Mouse (Mus musculus) WW6 (cell line): Measurements from ENCODE around the gene Cx3cr1.

Experiments used
- DNase-seq: peaks from one replicate; pipeline ENCODE4 v3.0.0-alpha.2; 2013; ENCODE audit warnings: low read depth, low spot score

The Cx3cr1 gene

DNA sequence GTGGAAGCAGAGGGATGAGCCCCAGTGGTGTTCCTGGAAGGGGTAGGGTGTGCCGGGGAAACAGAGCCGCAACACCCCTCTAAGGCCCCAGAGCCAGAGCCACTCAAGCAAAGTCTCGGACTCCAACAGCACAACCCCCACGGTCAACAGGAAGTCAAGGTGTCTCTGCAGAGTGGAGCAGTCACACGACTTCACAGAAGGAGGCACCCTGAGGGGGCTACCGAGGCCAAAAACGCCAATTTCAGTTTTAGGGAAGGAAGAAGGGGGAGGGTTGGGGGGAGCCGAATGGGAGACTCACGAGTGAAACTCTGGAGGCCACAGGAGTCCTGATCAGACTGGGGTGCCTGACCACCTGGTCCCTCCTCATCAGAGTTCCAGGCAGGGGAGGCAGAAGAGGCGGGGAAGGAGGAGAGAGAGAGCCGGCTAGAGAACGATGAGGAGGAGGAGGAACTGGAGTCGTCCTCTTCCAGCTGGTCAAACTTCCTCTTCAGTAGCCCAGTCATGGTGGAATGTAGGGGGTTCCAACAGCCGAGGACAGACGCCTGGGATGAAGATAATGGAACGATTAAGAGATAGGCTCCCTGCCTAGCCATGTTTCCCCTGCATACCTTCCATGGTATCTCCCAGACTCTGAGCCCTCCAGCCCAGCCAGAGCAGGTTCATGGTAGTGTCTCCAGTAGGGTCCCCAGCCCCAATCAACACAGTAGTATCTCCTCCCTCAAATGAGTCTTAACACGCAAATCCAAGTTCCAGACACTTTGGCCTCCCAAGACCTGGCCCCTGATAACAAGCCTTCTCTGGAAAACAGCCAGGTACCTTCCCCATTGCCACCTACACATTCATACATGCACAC is 92.7 kb downstream of the Cx3cr1 start:
- no peak for DNase-seq

- no peak for DNase-seq
These were observed 94.4 kb downstream of the Cx3cr1 start for GRCm38 (mm10) chr9:119975286-119975685.

DNA sequence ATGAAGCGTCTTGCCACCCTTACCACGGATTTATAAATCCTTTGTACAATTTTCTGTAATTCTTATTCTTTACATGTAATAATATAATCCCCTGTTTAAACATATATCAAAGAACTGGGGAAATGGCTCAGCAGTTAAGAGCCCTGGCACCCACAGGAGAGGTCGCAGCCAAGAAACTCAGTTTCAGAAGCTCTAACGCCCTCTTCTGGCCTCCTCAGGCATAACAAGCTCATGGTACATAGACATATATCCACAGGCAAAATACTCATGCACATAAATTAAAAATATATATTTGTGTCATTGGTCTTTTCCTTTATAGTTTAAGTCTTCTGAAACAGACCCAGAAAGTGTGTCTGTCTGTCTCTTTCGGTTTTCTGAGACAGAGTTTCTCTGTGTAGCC is 95.1 kb downstream of the Cx3cr1 start:
- no peak for DNase-seq

GRCm38 (mm10) chr9:119973869-119974520 is 95.7 kb downstream of the Cx3cr1 start:
- DNase-seq = no peak

DNA sequence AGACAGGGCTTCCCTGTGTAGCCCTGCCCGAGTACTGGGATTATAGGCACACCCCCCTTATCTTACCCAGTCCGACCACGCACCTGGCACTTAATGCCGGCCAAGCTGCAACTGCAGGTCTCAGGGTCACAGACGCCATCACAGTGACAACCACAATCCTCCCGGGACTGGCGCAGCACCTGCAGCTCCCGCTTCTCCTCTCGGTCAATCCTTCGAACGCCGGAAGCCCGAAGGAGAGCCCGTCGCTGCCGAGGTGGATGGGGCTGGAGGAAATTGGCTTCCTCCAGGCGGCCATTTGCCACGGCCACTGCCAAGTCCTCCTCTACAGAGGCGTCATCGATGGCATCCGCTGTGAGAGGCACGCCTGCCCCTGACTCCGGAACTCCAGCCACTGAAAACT is 96.4 kb downstream of the Cx3cr1 start:
- no peak for DNase-seq

GRCm38 (mm10) chr9:119972582-119972981 is 97.1 kb downstream of the Cx3cr1 start:
- no peak for DNase-seq

DNA sequence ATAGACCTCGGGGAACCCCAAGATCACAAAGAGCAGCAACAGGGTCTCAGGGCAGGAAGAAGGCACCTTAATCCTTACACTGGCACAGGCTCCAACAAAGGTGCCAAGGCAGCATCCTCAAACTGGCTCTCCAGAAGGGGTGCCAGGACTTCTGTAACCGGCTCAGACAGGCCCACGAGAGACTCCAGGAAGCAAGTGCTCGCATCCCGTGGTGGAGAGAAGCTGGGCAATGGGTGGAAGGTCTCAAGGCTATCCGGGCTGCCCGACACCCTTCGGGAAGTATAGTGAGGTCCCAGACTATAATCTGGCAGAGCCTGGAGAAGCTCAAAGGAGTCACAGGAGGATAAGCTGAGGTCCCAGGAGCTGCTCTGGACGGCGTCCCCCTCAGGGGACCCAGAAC is 97.5 kb downstream of the Cx3cr1 start:
- no peak for DNase-seq

GRCm38 (mm10) chr9:119970763-119971656 is 98.7 kb downstream of the Cx3cr1 start:
- no peak for DNase-seq

DNA sequence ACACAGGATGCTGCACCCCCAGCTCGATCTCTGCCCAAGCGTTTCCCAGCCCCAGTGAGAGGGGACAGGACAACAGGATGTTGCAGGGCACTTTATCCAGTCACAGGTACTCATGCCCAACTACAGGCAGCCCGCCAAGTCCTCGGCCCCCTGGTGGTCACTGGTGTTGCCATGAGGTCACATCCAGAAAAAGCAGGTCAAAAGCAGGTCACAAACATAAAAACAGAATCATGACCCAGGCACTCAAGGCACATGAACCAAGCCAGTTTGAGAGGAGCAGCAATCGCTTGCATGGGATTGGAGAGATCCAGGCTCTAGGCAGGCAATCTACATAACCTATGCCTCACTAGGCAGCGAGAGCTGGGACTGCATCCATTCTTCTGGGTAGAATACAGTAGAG is 99.5 kb downstream of the Cx3cr1 start:
- DNase-seq = no peak

- no peak for DNase-seq
These were observed 99.9 kb downstream of the Cx3cr1 start for GRCm38 (mm10) chr9:119969811-119970210.

DNA sequence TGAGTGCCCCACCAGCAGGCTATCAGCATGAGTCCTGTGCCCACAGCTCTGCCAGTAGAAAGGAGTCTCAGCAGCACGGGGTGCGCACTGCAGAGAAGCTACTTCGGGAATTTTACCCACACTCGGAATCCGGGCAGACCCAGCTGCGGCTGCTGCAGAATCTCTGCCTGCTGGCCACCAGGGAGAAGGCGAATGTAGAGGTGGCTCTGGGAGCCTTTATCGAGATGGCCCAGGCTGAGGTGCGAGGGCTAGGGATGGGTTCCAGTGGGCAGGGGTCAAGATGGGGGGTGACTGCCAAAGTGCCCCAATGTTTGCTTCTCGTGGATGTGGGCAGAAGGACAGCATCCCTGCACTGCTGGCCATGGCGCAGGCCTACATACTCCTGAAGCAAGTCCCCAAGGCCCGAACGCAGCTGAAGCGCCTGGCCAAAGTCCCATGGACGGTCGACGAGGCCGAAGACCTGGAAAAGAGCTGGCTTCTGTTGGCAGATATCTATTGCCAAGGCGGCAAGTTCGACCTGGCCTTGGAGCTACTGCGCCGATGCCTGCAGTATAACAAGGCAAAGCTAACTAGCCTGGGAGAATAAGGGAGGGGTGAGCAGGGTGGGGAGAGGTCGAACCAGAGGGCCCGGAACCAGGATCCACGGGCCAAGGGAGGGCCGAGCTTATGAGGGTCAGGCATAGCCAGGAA is 103.3 kb downstream of the Cx3cr1 start:
- DNase-seq = no peak

- no peak for DNase-seq
These were observed 104.5 kb downstream of the Cx3cr1 start for GRCm38 (mm10) chr9:119965186-119965585.

- no peak for DNase-seq
These were observed 105.5 kb downstream of the Cx3cr1 start for GRCm38 (mm10) chr9:119964206-119964605.

DNA sequence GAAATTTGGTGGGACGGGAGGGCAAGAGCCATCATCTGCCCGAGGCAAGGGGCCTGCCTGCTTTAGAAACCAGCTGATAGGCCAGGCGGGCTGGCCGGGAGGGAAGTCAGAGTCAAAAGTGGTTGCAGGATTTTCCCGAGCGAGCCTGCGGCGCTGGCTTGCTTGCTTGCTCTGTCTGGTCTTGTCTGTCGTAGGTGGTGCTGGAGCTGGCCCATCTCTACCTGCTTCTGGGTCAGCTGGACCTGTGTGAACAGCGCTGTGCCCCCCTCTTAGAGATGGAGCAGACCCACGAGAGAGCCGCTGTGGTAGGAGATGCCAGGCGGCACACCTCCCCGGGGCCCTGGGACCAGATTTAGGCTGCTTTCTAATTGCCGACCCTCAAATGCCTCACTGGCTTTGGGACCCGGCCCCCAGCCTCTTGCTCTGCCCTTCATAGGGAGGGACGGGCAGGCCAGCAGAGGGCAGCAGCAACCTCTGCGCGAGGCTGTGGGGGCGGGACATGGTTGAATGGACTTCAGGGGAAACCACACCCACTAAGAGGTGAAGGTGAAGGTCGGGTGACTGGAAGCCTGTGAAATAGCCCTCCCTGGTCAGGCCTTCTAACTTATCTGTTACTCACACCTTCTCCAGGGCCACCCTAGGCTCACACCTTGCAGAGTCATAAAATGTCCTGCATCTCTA is 106.6 kb downstream of the Cx3cr1 start:
- no peak for DNase-seq

DNA sequence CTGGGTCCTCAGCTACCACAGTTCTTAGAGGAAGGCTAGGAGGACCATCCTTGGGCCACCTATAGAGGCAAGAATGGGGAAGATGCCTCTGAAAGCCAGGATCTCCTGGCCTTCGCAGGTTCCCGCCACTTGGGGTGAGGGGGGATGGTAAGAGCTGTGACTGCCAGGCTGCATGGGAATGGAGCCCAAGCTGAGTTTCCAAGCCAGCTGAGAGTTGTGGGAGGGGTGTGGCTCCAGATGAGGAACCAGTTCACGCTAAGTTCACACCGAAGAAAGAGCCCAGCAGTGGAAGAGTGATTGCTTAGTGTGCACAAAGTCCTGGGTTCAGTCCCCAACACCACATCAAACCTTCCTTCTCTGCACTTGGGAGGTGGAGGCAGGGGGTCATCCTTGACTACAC is 107.5 kb downstream of the Cx3cr1 start:
- no peak for DNase-seq

DNA sequence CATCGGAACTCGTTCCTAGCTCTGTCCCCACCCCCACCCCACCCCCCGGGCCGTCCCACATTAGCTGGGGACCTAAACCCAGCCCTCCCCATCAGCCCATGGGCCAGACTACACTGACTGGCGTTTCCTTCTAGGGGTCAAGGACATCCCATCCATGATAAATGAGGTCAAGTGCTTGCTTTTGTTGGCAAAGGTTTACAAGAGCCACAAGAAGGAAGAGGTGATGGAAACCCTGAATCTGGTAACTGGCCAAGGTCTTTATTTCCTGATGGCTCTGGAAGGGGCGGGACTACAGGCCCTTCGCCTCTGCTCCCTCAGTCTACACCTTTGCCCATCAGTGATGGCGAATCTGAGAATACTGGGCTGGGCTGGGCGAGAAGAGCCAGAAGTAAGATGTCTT is 110.8 kb downstream of the Cx3cr1 start:
- no peak for DNase-seq

GRCm38 (mm10) chr9:119951388-119951787 is 118.3 kb downstream of the Cx3cr1 start:
- DNase-seq = no peak

- DNase-seq = no peak
These were observed 119.2 kb downstream of the Cx3cr1 start for GRCm38 (mm10) chr9:119950434-119950833.

DNA sequence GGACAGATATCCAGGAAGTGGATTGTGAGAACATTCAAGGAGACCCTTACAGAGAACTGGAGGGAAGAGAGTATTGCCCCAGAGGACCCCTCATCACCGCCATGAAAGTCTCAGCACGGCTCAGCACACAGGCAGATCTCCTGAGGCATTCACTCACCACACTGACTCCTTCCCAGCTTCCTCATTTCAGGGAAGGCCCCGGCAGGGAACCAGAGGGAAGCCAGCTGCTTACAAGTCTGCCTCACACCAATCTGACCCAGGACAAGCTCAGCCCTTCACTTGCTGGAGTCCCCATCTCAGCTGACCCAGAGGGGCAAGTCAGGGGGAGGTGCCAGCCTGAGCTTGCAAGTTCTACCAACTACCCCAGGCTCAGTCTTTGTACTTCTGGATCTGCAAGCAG is 120.9 kb downstream of the Cx3cr1 start:
- DNase-seq = no peak

- peak; percentile 48 for DNase-seq
These were observed 124.3 kb downstream of the Cx3cr1 start for GRCm38 (mm10) chr9:119945173-119945900.
